Mouse (Mus musculus): Measurements from ENCODE around the gene Fbxo10.
"Not testable (repeated sequence)": the region's sequence is repeated elsewhere in the genome, so short reads cannot be mapped to it uniquely, and the experiment has no call there.

Fbxo10 gene

GRCm38 (mm10) chr4:45084021-45084894 is at the start of gene Fbxo10:
Fbxo10 (minus strand) TSS chr4:45084604.
- DNase-seq (ENCODE audit: low read depth, low spot score), result peak; percentile 77

DNA sequence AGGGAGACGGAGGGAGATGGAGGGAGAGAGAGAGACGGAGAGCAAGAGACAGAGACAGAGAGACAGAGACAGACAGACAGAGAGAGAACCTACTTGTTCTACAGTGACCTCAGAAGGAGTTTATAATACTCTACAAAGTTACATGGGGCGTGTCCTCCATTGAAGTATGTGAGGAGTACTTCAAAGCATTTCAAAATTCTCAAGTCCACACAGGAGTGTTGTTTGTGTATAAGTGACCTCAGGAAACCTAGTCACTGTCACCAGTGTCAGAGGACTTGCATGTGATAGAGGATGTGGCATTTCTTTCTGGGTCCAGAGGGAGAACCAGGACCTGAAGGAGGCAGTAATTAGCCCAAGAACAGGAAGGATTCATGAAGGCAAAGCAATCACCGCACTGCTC is 46.6 kb upstream of the Fbxo10 start:
- no peak for DNase-seq (ENCODE audit: low read depth, low spot score)

DNA sequence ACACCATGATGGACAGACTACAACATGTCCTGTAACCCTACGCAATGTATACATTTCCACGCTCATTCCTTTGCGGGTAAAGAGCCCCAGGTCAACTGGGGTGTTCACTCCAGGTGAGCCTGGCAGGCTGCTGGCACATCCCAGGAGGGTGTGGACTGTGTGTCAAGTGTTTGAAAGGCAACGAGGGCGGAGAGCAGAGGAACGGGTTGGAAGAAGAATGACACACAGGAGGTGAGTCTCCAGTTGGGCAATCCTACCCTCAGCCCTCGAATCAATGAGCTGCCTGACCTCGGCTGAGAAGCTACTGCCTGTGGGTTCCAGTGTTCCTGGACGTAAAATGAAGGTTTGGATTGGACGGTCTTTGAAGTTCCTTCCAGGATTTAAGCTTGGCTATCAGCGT is 36.9 kb upstream of the Fbxo10 start:
- no peak for DNase-seq (ENCODE audit: low read depth, low spot score)

GRCm38 (mm10) chr4:45108456-45109110 is 24.2 kb upstream of the Fbxo10 start:
- DNase-seq (ENCODE audit: low read depth, low spot score), result no peak

- peak; percentile 92 for DNase-seq (ENCODE audit: low read depth, low spot score)
These were observed 23.3 kb upstream of the Fbxo10 start, which contains the start of gene Tomm5 for GRCm38 (mm10) chr4:45107601-45108277. Tomm5 (minus strand) TSS chr4:45108114.

DNA sequence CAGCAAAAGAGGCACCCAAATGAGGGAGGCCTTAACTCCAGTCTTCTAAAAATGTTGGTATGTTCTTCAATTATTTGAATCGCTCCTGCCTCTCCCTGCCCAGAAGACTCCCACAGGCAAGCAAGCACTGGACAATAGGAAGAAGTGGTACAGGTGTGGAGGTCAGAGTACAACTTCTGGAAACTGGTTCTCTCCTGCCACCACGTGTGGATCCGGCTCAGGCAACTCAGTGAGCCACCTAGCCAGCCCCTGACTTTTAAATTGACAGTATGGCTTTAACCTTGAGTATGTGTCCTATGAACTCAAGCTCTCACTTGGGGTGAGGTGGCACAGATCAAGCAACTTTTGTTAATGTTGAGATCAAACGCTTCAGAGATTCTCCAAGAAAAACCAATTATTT is 22.7 kb upstream of the Fbxo10 start:
- no peak for DNase-seq (ENCODE audit: low read depth, low spot score)

DNA sequence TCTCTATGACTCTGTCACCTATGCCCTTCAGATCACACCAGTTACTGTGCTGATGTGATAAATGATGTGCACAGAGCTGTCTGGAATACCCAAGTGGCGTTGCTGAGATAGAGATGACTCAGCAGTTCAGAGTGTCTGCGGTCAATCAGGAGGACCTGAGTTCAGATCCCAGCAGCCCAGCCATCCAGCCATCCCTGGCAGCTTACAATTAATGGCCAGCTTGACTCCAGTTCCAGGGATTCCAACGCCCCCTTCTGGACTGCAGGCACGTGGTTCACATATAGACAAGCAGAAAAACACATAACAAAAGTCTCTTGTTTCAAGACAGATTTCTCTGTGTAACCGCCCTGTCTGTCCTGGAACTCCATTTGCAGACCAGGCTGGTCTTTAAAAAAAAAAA is 22.0 kb upstream of the Fbxo10 start:
- no peak for DNase-seq (ENCODE audit: low read depth, low spot score)

DNA sequence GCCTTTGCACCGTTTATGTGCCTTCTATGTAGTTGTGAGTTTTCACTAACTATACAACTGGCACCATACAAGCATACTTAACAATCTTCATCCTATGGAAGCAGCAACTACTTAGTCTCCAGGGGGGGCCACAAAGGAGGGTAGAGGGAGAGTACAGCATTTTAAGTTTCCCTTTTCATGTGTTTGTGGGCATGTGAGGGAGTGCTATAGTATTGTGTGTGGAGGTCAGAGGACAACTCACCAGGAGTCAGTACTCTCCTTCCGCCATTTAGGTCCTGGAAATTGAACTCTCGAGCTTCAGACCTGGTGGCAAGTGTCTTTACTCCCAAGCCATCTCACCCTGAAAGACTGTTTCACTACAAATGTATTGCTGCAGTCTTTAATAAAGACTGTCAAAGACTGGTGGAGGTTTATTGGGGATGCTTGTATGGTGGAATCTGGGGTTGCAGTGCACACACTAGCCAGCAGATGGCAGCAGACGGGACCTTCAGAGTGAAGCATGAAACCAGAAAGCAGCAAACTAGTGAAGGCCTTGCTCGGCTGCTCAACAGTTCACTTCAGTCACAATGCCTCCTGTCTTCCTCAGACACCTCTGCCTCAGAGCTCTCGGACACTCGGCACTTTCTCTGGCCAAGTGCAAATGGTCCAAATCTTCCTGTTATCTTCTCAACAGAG is 12.9 kb upstream of the Fbxo10 start:
- DNase-seq (ENCODE audit: low read depth, low spot score), result no peak

- no peak for DNase-seq (ENCODE audit: low read depth, low spot score)
These were observed 489 bp upstream of the Fbxo10 start for GRCm38 (mm10) chr4:45084895-45085290.

DNA sequence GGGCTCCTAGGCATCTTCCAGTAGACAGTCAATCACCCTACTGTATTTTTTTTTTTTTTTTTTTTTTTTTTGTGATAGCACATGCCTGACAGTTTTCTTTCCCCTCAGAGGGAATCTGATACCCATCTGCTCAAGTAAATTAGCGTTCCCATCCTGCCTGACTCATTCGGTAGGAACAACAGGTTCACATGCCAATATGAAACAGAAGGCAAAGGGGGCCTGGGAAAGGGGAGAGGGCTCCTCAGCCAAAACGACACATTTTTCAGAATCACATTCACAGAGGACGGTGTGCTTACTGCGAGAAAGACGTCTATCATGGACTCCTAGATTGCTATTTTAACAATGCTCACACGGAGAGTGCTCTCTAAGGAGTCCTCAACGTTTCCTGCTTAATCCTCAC is 917 bp downstream of the Fbxo10 start:
- no peak for DNase-seq (ENCODE audit: low read depth, low spot score)

GRCm38 (mm10) chr4:45082951-45083350 is 1.5 kb downstream of the Fbxo10 start:
- DNase-seq (ENCODE audit: low read depth, low spot score), result no peak

GRCm38 (mm10) chr4:45081041-45081440 is 3.4 kb downstream of the Fbxo10 start:
- DNase-seq (ENCODE audit: low read depth, low spot score), result not testable (repeated sequence)

- DNase-seq (ENCODE audit: low read depth, low spot score), result no peak
These were observed 10.9 kb downstream of the Fbxo10 start for GRCm38 (mm10) chr4:45073544-45073943.

- no peak for DNase-seq (ENCODE audit: low read depth, low spot score)
These were observed 12.0 kb downstream of the Fbxo10 start for GRCm38 (mm10) chr4:45072261-45072973.

- no peak for DNase-seq (ENCODE audit: low read depth, low spot score)
These were observed 16.7 kb downstream of the Fbxo10 start for GRCm38 (mm10) chr4:45067742-45068141.

DNA sequence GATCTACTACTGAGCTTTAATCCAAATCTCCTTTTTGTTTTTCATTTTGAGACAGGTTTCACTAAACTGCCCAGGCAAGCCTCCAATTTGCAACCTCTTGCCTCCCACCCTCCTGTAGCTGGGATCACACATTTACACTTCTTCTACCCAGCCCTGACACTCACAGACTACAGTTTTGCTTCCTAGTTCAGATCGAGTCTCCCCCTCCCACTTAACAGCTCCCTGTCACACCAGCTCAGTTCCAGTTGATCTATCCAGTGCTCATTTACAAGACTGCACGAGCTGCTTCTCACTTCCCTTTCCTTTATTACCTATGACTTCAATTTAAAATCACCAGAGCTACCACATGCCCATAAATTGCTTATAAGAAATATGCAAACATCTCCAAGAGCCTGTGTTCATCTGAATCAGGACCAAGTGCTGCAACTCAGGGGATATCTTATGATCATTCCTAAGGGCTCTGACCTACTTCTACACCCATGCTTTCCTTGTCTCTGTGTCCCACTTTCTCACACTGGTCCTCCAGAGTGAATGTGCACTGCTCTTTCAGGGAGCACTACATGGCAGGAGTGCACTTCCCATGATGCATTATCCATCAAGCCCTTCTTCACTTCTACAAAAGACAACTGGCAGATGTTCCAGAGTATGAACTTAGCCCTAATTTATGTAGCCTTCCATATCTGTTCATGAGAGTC is 18.2 kb downstream of the Fbxo10 start:
- DNase-seq (ENCODE audit: low read depth, low spot score), result no peak

DNA sequence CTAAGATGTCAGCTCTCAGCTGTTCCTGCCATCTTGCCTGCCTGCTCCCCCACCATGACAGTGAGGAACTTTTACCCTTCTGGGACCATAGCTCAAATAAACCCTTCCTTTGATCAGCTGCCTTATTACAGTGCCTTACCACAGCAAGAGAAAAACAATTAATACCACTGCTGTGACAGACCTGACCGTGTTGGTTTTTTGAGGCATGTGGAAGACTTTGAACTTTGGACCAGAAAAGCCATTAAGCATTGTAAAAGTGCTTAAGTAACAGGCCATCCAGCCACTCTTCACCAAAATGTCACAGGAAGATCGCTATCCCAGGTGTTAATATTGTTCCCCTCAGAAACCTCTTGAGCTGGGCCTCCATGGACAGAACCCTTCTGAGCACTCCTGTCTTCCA is 19.8 kb downstream of the Fbxo10 start:
- DNase-seq (ENCODE audit: low read depth, low spot score), result no peak

DNA sequence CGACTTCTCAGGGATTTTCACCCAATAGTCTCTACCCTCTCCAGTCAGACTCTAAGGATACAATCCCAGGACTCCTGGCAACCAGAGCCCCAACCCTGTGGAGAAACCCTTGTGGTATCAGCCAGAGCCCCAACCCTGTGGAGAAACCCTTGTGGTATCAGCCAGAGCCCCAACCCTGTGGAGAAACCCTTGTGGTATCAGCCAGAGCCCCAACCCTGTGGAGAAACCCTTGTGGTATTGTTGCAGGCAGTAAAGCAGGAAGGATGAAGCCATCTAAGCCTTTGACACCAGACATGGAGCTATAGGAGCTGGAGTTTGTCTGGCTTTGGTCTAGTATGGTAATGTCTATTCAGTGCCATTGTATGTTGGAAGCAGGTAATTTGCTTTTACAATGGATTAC is 20.6 kb downstream of the Fbxo10 start:
- not testable (repeated sequence) for DNase-seq (ENCODE audit: low read depth, low spot score)

DNA sequence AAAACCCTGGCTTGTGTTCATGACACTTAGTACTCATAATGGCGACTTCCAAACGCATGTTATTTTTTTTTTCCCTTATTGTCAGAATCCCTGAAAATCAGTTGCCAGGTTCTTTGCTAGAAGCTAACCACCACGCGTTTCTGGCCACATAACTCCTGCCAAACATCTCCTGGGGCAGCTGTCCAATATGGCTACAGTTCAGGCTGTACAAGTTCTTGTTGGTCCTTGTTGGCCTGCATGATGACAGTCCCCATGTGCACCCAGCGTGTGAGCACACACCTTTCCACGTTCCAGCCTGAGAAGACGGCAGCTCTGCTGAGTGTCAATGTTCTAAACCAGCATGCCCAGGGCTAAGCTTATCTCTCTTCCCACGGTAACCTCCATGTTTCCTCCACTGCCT is 29.0 kb downstream of the Fbxo10 start:
- no peak for DNase-seq (ENCODE audit: low read depth, low spot score)

DNA sequence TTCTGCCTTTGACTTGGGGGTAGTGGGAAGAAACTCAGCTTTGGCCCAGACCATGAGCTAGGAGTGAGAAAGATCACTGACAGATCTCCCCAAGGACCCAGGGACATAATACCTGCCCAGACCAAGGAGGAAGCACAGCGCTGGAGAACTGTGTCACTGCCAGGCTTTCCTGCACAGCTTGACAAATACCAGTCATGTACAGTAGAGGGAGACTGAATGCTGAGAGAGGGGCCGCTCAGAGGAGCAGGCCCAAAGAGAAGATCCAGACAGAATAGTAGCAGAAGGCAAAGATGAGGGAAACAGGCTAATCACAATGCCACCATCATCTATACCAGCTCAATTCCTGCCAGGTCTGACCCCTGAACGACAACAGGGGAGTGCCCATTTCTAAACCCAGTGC is 29.5 kb downstream of the Fbxo10 start:
- no peak for DNase-seq (ENCODE audit: low read depth, low spot score)

DNA sequence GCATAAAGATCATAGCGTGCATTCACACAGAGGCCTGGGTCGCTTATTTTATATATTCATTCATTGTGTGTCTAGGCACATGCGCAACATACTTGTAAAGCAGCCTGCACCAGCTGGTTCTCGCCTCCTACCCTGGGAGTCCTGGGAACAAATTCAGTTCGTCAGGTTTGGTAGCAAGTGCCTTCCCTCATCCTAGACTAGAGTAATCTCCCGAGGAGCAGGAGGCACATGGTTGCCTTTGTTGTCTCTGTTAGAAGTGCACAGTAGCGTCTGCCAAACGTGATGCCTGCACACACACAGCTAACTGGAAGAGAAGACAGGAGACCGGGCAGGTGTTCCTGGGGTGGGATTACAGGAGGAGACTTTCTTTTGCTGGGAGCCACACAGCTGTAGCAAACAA is 36.4 kb downstream of the Fbxo10 start:
- DNase-seq (ENCODE audit: low read depth, low spot score), result no peak
